Mouse (Mus musculus) adrenal gland, postnatal 25 days (tissue): ENCODE results near the gene Tbk1. TPM values are rescaled to one million over a fixed set of nuclear protein-coding genes. Genes with fewer than 3 reads are reported as not detected.

Experiments
- DNase-seq: peaks from one replicate; pipeline ENCODE4 v3.0.0; 2021; ENCODE audit warnings: mixed read lengths
- total RNA-seq: library from RNA; stranded (reverse); gene quantifications from 2 replicates; pipeline ENCODE4 v1.2.3, GENCODE M21; 2021

The Tbk1 gene
- total RNA-seq, 1 experiment from 2014 or later, result 46.7 TPM

- DNase-seq, result no peak
Observed at GRCm38 (mm10) chr10:121534995-121535394, 51.6 kb downstream of the Tbk1 start.

GRCm38 (mm10) chr10:121533137-121533872 lies 53.3 kb downstream of the Tbk1 start:
- DNase-seq, result peak; percentile 58

- DNase-seq, result no peak
Observed at GRCm38 (mm10) chr10:121531541-121531940, 55.0 kb downstream of the Tbk1 start.

- no peak for DNase-seq
Observed at GRCm38 (mm10) chr10:121530365-121531003, 56.1 kb downstream of the Tbk1 start.

GRCm38 (mm10) chr10:121529261-121529660 lies 57.3 kb downstream of the Tbk1 start:
- DNase-seq, result no peak

- DNase-seq, result no peak
Observed at GRCm38 (mm10) chr10:121528470-121528869, 58.1 kb downstream of the Tbk1 start.

- no peak for DNase-seq
Observed at GRCm38 (mm10) chr10:121527114-121527513, 59.5 kb downstream of the Tbk1 start.

- no peak for DNase-seq
Observed at GRCm38 (mm10) chr10:121520923-121521585, 65.5 kb downstream of the Tbk1 start.

- no peak for DNase-seq
Observed at GRCm38 (mm10) chr10:121519710-121520109, 66.9 kb downstream of the Tbk1 start.

GRCm38 (mm10) chr10:121516008-121516600 lies 70.5 kb downstream of the Tbk1 start:
- DNase-seq, result peak; percentile 89

GRCm38 (mm10) chr10:121509751-121510643 lies 76.6 kb downstream of the Tbk1 start:
- peak; percentile 23 for DNase-seq

GRCm38 (mm10) chr10:121507755-121508544 lies 78.6 kb downstream of the Tbk1 start:
- DNase-seq, result no peak

GRCm38 (mm10) chr10:121506731-121507583 lies 79.6 kb downstream of the Tbk1 start:
- peak; percentile 35 for DNase-seq

GRCm38 (mm10) chr10:121505929-121506328 lies 80.7 kb downstream of the Tbk1 start:
- DNase-seq, result no peak

GRCm38 (mm10) chr10:121504973-121505911 lies 81.3 kb downstream of the Tbk1 start:
- peak; percentile 74 for DNase-seq

- DNase-seq, result no peak
Observed at GRCm38 (mm10) chr10:121501160-121501559, 85.4 kb downstream of the Tbk1 start.

- no peak for DNase-seq
Observed at GRCm38 (mm10) chr10:121500034-121500433, 86.6 kb downstream of the Tbk1 start.

GRCm38 (mm10) chr10:121499063-121499462 lies 87.5 kb downstream of the Tbk1 start:
- no peak for DNase-seq

- peak; percentile 25 for DNase-seq
Observed at GRCm38 (mm10) chr10:121498481-121498904, 88.1 kb downstream of the Tbk1 start.
